Mouse (Mus musculus) MEL (cell line): ENCODE measurements around the gene Rex1bd.

ENCODE experiments used
- CTCF ChIP-seq, 3 experiments: IDR thresholded peaks in 2 of 3; conservative IDR thresholded peaks in 1 of 3; 2 replicates each; pipeline ENCODE4 v1.5.1; 2011 to 2012; ENCODE audit warnings: low read length in 3 of 3, low read depth in 2 of 3, mild to moderate bottlenecking in 2 of 3, improper control_type of control experiment in 1 of 3, inconsistent platforms in 1 of 3, mixed read lengths in 1 of 3, moderate library complexity in 1 of 3; ENCODE audit not compliant: control insufficient read depth in 1 of 3, insufficient read depth in 1 of 3, poor library complexity in 1 of 3, severe bottlenecking in 1 of 3
- ETS1 ChIP-seq: IDR thresholded peaks from 2 replicates; pipeline ENCODE4 v1.6.1; 2012; ENCODE audit warnings: low read depth, mild to moderate bottlenecking, inconsistent platforms, low read length, improper control_type of control experiment, moderate library complexity
- MAX ChIP-seq: IDR thresholded peaks from 2 replicates; pipeline ENCODE4 v1.6.1; 2011; ENCODE audit warnings: low read length, improper control_type of control experiment
- MAZ ChIP-seq: IDR thresholded peaks from 2 replicates; pipeline ENCODE4 v1.6.1; 2012; ENCODE audit warnings: low read depth, mild to moderate bottlenecking, inconsistent platforms, low read length, improper control_type of control experiment
- NRF1 ChIP-seq: IDR thresholded peaks from 2 replicates; pipeline ENCODE4 v1.6.1; 2014; ENCODE audit warnings: low read depth, mild to moderate bottlenecking, inconsistent platforms, low read length, improper control_type of control experiment, moderate library complexity; ENCODE audit not compliant: poor library complexity, insufficient read depth, severe bottlenecking
- POLR2A ChIP-seq, 2 experiments: IDR thresholded peaks; 2 replicates each; pipeline ENCODE4 v1.6.1; 2011 to 2012; ENCODE audit warnings: low read length in 2 of 2, mild to moderate bottlenecking in 2 of 2, control low read depth in 1 of 2, improper control_type of control experiment in 1 of 2, low read depth in 1 of 2, moderate library complexity in 1 of 2; ENCODE audit not compliant: control insufficient read depth in 1 of 2, insufficient read depth in 1 of 2, poor library complexity in 1 of 2
- USF2 ChIP-seq, 2 experiments: IDR thresholded peaks; 2 replicates each; pipeline ENCODE4 v1.6.1; 2011 to 2012; ENCODE audit warnings: improper control_type of control experiment in 2 of 2, low read length in 2 of 2, borderline replicate concordance in 1 of 2, inconsistent platforms in 1 of 2, low read depth in 1 of 2, mild to moderate bottlenecking in 1 of 2; ENCODE audit not compliant: insufficient read depth in 1 of 2
- ZNF384 ChIP-seq: IDR thresholded peaks from 2 replicates; pipeline ENCODE4 v1.6.1; 2012; ENCODE audit warnings: low read depth, mild to moderate bottlenecking, inconsistent platforms, low read length, improper control_type of control experiment

GRCm38 (mm10) chr8:70487993-70488796 is 18.4 kb downstream of the Rex1bd start:
- TF ChIP-seq MAZ (no peak), POLR2A (IDR thresholded peaks at IDR 0.05; ENCODE audit: control insufficient read depth in 1 of 2, insufficient read depth in 1 of 2, low read depth in 1 of 2, low read length in 2 of 2, poor library complexity in 1 of 2) (no peak), USF2 (IDR thresholded peaks at IDR 0.05; ENCODE audit: borderline replicate concordance in 1 of 2, insufficient read depth in 1 of 2, low read depth in 1 of 2, low read length in 2 of 2) (no peak), CTCF (IDR thresholded peaks at IDR 0.05 in 2 of 3, conservative IDR thresholded peaks at IDR 0.05 in 1 of 3; ENCODE audit: control insufficient read depth in 1 of 3, insufficient read depth in 1 of 3, low read depth in 2 of 3, low read length in 3 of 3, poor library complexity in 1 of 3, severe bottlenecking in 1 of 3) (no peak), NRF1 (no peak), MAX (no peak), ZNF384 (no peak), ETS1 (no peak)
